Mouse (Mus musculus): ENCODE data around the gene Sgpl1.

GRCm38 (mm10) chr10:61114246-61114720 is 33.2 kb downstream of the Sgpl1 start:
- TF ChIP-seq GATA1 (IDR thresholded peaks at IDR 0.05; ENCODE audit: low read length) (no peak), TAL1 (IDR thresholded peaks at IDR 0.05; ENCODE audit: low read length) (no peak)

Measured in erythroblast, embryonic 14.5 days (primary cell).